Mouse (Mus musculus): ENCODE measurements around the gene Fgfr4.
A peak's percentile ranks its signal among the peaks of the same experiment; 100 is the strongest.

The Fgfr4 gene

GRCm38 (mm10) chr13:55211221-55212010 is 59.0 kb downstream of the Fgfr4 start:
- DNase-seq = peak; percentile 92

- DNase-seq = peak; percentile 65
Measured at GRCm38 (mm10) chr13:55212011-55212360, 59.5 kb downstream of the Fgfr4 start.

DNA sequence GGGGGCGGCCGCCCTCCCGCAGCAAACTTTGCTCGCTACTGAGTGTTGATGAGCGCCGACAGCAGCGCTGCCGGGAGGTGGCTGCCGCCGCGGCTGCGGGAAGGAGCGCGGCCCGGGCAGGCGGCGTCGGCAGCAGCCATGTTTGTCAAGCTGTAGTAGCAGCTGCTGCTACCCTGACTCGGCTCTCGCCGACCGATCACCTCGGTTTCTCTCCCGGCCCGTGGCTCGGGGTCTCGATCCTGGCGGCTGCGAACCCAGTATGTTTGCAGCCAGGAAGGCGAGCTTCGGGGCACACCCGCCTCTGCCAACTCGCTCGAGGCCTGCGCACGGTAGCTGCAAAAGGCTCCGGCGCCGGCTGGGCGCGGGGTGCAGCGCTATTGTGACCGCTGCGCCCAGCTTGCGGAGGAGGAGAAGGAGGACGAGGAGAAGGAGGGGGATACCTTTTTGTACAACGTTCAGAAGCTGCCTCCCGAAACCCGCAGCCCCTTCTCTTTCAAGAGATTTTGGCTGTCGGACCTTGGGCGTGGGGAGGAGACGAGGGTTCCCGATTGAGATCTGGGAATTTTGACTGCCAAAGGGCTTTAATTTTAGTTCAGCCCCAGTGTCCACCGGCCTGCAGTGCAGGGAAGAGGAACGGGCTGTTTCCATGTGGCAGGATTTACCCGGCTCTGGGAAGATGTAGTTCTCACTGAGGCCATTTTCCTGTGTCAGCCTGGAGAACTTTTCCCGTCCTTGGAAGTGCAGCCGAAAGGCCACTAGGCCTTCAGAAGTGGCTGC is 60.1 kb downstream of the Fgfr4 start:
- peak; percentile 64 for DNase-seq

GRCm38 (mm10) chr13:55213138-55213806 is 60.8 kb downstream of the Fgfr4 start:
- no peak for DNase-seq

All from lung, postnatal 10 days (tissue).